Mouse (Mus musculus) lung, embryonic 14.5 days (tissue): ENCODE results near the gene Capn3. TPM values are rescaled to one million over a fixed set of nuclear protein-coding genes. Genes with fewer than 3 reads are reported as not detected.

ENCODE experiments used
- ATAC-seq: fragments of 200-750 bp; cut with Nextera tagmentation; 2 replicates; pipeline ENCODE4 v1.8.0; 2017; ENCODE audit warnings: mild to moderate bottlenecking, moderate TSS enrichment, moderate library complexity; ENCODE audit not compliant: insufficient read depth
- DNase-seq: peaks from one replicate; pipeline ENCODE4 v3.0.0-alpha.2; 2015
- H3K27ac ChIP-seq: fragments of 300-500 bp; sonication (generic); 2 replicates; pipeline ENCODE4 v1.5.1; 2014; ENCODE audit warnings: low read depth, mild to moderate bottlenecking, moderate library complexity
- H3K27me3 ChIP-seq: fragments of 300-500 bp; sonication (generic); 2 replicates; pipeline ENCODE4 v1.6.1; 2014; ENCODE audit warnings: low read length, control low read depth; ENCODE audit not compliant: insufficient read depth
- H3K36me3 ChIP-seq: fragments of 300-500 bp; sonication (generic); 2 replicates; pipeline ENCODE4 v1.6.1; 2014; ENCODE audit warnings: control low read depth; ENCODE audit not compliant: insufficient read depth
- H3K4me1 ChIP-seq: fragments of 300-500 bp; sonication (generic); 2 replicates; pipeline ENCODE4 v1.6.1; 2014; ENCODE audit warnings: antibody characterized with exemption, control low read depth; ENCODE audit not compliant: insufficient read depth
- H3K4me2 ChIP-seq: fragments of 300-500 bp; sonication (generic); 2 replicates; pipeline ENCODE4 v1.6.1; 2014; ENCODE audit warnings: mild to moderate bottlenecking
- H3K4me3 ChIP-seq: fragments of 300-500 bp; sonication (generic); 2 replicates; pipeline ENCODE4 v1.5.1; 2014; ENCODE audit warnings: low read depth, low read length
- H3K9ac ChIP-seq: fragments of 300-500 bp; sonication (generic); 2 replicates; pipeline ENCODE4 v1.6.1; 2014
- H3K9me3 ChIP-seq: fragments of 300-500 bp; sonication (generic); 2 replicates; pipeline ENCODE4 v1.6.1; 2016; ENCODE audit warnings: low read depth, low read length, control low read depth
- CTCF ChIP-seq: IDR thresholded peaks from 2 replicates; pipeline ENCODE4 v1.5.1; 2016; ENCODE audit warnings: antibody characterized with exemption, low read depth
- WGBS: fragments of 180-500 bp; shearing (Covaris S2); extraction: QIAGEN DNeasy Blood & Tissue Kit; methylation state at CpG from one replicate; pipeline ENCODE4 v1.1.7; 2014; 5-methylcytosine and 5-hydroxymethylcytosine counted together
- polyA plus RNA-seq: library from polyadenylated mRNA; unstranded; fragments of >200 nt; fragmentation: Nextera tagmentation; extraction: Ambion mirVana; gene quantifications from 2 replicates; pipeline ENCODE4 v1.2.1, GENCODE M21; 2014

Gene Capn3
- polyA plus RNA-seq, 1 experiment from 2014 or later, result 0.33 TPM

- Histone ChIP-seq H3K9ac (no peak overlapping the region), H3K9me3 (no peaks in the 10 kb centered on the region), H3K4me1 (no peaks in the 10 kb centered on the region), H3K27me3 (no peaks in the 10 kb centered on the region), H3K4me2 (no peak overlapping the region), H3K27ac (no peak overlapping the region), H3K4me3 (no peak overlapping the region), H3K36me3 (no peaks in the 10 kb centered on the region)
- TF ChIP-seq CTCF, result no peak
- DNase-seq (no peak), ATAC-seq (no peak)
- 66% methylated on average over 8 of the region's 8 CpGs for WGBS
Observed at GRCm38 (mm10) chr2:120481921-120482320, 26.1 kb downstream of the Capn3 start.

GRCm38 (mm10) chr2:120482506-120483389 is 26.9 kb downstream of the Capn3 start:
- no peaks in the 10 kb centered on the region for H3K4me1 ChIP-seq
- WGBS, result 64% methylated on average over 8 of the region's 8 CpGs

GRCm38 (mm10) chr2:120484241-120484640 is 28.4 kb downstream of the Capn3 start:
- ATAC-seq (no peak), DNase-seq (no peak)
- Histone ChIP-seq H3K36me3 (no peaks in the 10 kb centered on the region), H3K4me1 (no peaks in the 10 kb centered on the region), H3K4me2 (no peak overlapping the region), H3K9me3 (no peaks in the 10 kb centered on the region), H3K9ac (no peak overlapping the region), H3K27me3 (no peaks in the 10 kb centered on the region), H3K27ac (no peak overlapping the region), H3K4me3 (no peak overlapping the region)
- 88% methylated on average over 3 of the region's 3 CpGs for WGBS
- TF ChIP-seq CTCF, result no peak

More at GRCm38 (mm10) chr2:120482506-120483389, 26.9 kb downstream of the Capn3 start:
- no peak overlapping the region for H3K4me2 ChIP-seq
- no peak overlapping the region for H3K9ac ChIP-seq
- ATAC-seq, result no peak
- DNase-seq, result no peak
- H3K4me3 ChIP-seq, result no peak overlapping the region
- no peak overlapping the region for H3K27ac ChIP-seq
- no peaks in the 10 kb centered on the region for H3K36me3 ChIP-seq
- TF ChIP-seq CTCF, result no peak
- no peaks in the 10 kb centered on the region for H3K27me3 ChIP-seq
- no peaks in the 10 kb centered on the region for H3K9me3 ChIP-seq

- Histone ChIP-seq H3K9ac (no peak overlapping the region), H3K4me3 (no peak overlapping the region), H3K36me3 (no peaks in the 10 kb centered on the region), H3K27me3 (no peaks in the 10 kb centered on the region), H3K4me2 (no peak overlapping the region), H3K27ac (no peak overlapping the region), H3K9me3 (no peaks in the 10 kb centered on the region), H3K4me1 (no peaks in the 10 kb centered on the region)
- ATAC-seq, result no peak
- DNase-seq, result peak; percentile 40
- TF ChIP-seq CTCF, result no peak
- WGBS, result 28% methylated on average over 4 of the region's 4 CpGs
Observed at GRCm38 (mm10) chr2:120493254-120493653, 37.4 kb downstream of the Capn3 start.

- no peak overlapping the region for H3K4me2 ChIP-seq
- H3K4me1 ChIP-seq, result peaks cover 7% of the 10 kb centered on the region; the same call in 1 of the 2 replicates
- H3K27me3 ChIP-seq, result no peaks in the 10 kb centered on the region
- no peak overlapping the region for H3K27ac ChIP-seq
- no peak overlapping the region for H3K9ac ChIP-seq
- H3K9me3 ChIP-seq, result no peaks in the 10 kb centered on the region
- 41% methylated on average over 3 of the region's 3 CpGs for WGBS
- no peak overlapping the region for H3K4me3 ChIP-seq
- TF ChIP-seq CTCF, result no peak
- DNase-seq (no peak), ATAC-seq (no peak)
- H3K36me3 ChIP-seq, result no peaks in the 10 kb centered on the region
Observed at GRCm38 (mm10) chr2:120496511-120496910, 40.7 kb downstream of the Capn3 start.

GRCm38 (mm10) chr2:120499971-120500471 is 44.2 kb downstream of the Capn3 start:
- no peak overlapping the region for H3K4me3 ChIP-seq
- 36% methylated on average over 6 of the region's 6 CpGs for WGBS
- no peak for TF ChIP-seq CTCF
- 0 out of 2 replicates have a peak, but pooled peaks have one; percentile 39 for ATAC-seq
- peaks cover 7% of the 10 kb centered on the region; the same call in 1 of the 2 replicates for H3K4me1 ChIP-seq
- peak overlapping the region; percentile 5; the same call in 1 of the 2 replicates for H3K4me2 ChIP-seq
- H3K36me3 ChIP-seq, result peaks cover 2% of the 10 kb centered on the region; the same call in 1 of the 2 replicates
- H3K27ac ChIP-seq, result peak overlapping the region; percentile 20; the same call in 1 of the 2 replicates
- no peaks in the 10 kb centered on the region for H3K9me3 ChIP-seq
- H3K9ac ChIP-seq, result no peak overlapping the region
- H3K27me3 ChIP-seq, result no peaks in the 10 kb centered on the region
- peak; percentile 53 for DNase-seq
